Mouse (Mus musculus) kidney, postnatal 0 days (tissue): ENCODE data around the gene Ccl3. TPM values are rescaled to one million over a fixed set of nuclear protein-coding genes. Genes with fewer than 3 reads are reported as not detected.

ENCODE experiments used
- ATAC-seq: fragments of 200-750 bp; cut with Nextera tagmentation; replicated peaks from 2 replicates; pipeline ENCODE4 v1.8.0; 2017; ENCODE audit warnings: low read depth, moderate number of reproducible peaks, moderate TSS enrichment, moderate library complexity; ENCODE audit not compliant: low FRiP score
- DNase-seq: peaks from one replicate; pipeline ENCODE4 v3.0.0-alpha.2; 2016; ENCODE audit warnings: low spot score
- H3K27ac ChIP-seq: fragments of 300-500 bp; sonication (generic); 2 replicates; pipeline ENCODE4 v1.5.1; 2014; ENCODE audit warnings: mild to moderate bottlenecking
- H3K27me3 ChIP-seq: fragments of 300-500 bp; sonication (generic); 2 replicates; pipeline ENCODE4 v1.6.1; 2014; ENCODE audit warnings: low read length, mixed read lengths; ENCODE audit not compliant: insufficient read depth
- H3K36me3 ChIP-seq: fragments of 300-500 bp; sonication (generic); 2 replicates; pipeline ENCODE4 v1.6.1; 2014; ENCODE audit warnings: low read length, mixed read lengths; ENCODE audit not compliant: insufficient read depth
- H3K4me1 ChIP-seq: fragments of 300-500 bp; sonication (generic); replicated peaks from 2 replicates; pipeline ENCODE4 v1.6.1; 2014; ENCODE audit warnings: antibody characterized with exemption, low read length, mixed read lengths; ENCODE audit not compliant: insufficient read depth
- H3K4me2 ChIP-seq: fragments of 300-500 bp; sonication (generic); 2 replicates; pipeline ENCODE4 v1.6.1; 2014; ENCODE audit warnings: mild to moderate bottlenecking, low read length, moderate library complexity, mixed read lengths
- H3K4me3 ChIP-seq: fragments of 300-500 bp; sonication (generic); replicated peaks from 2 replicates; pipeline ENCODE4 v1.5.1; 2014; ENCODE audit warnings: low read depth, low read length
- H3K9ac ChIP-seq: fragments of 300-500 bp; sonication (generic); 2 replicates; pipeline ENCODE4 v1.6.1; 2014; ENCODE audit warnings: low read depth, low read length
- H3K9me3 ChIP-seq: fragments of 300-500 bp; sonication (generic); replicated peaks from 2 replicates; pipeline ENCODE4 v1.6.1; 2016; ENCODE audit warnings: low read length, inconsistent platforms, mixed read lengths
- CTCF ChIP-seq: IDR thresholded peaks from 2 replicates; pipeline ENCODE4 v1.5.1; 2016; ENCODE audit warnings: antibody characterized with exemption, low read depth, mild to moderate bottlenecking, moderate library complexity
- WGBS: fragments of 180-500 bp; shearing (Covaris S2); extraction: QIAGEN DNeasy Blood & Tissue Kit; methylation state at CpG from one replicate; pipeline ENCODE4 v1.1.7; 2014; 5-methylcytosine and 5-hydroxymethylcytosine counted together
- polyA plus RNA-seq: library from polyadenylated mRNA; unstranded; fragments of >200 nt; fragmentation: Nextera tagmentation; extraction: Ambion mirVana; gene quantifications from 2 replicates; pipeline ENCODE4 v1.2.1, GENCODE M21; 2015

The Ccl3 gene
- polyA plus RNA-seq, 1 experiment from 2014 or later: 1.3 TPM

DNA sequence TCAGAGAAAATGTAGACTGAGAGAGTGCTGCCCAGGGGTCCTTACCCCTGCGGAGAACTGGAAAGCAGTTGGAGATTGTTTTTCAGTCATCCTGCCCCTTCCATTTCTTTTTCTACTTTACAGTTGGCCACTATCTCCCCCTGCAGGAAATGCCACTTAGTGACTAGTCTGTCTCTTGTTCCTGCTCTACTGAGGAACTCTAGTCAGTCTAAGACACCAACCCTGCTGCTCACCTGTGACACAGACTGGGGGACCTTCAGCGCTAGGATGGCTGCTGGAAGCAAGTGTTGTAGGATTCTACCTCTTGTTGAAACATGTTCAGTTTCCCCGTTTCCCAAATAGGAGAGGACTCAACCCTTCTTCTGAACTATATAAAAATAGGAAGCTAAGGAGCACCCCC is 9.6 kb downstream of the Ccl3 start:
- WGBS: 80% methylated on average over 3 of the region's 3 CpGs
- Histone ChIP-seq H3K4me2 (no peak overlapping the region), H3K9me3 (no peaks in the 10 kb centered on the region), H3K9ac (no peak overlapping the region), H3K4me1 (no peaks in the 10 kb centered on the region; the same call in 1 of the 2 replicates), H3K27me3 (no peaks in the 10 kb centered on the region), H3K4me3 (no peak overlapping the region), H3K36me3 (no peaks in the 10 kb centered on the region), H3K27ac (no peak overlapping the region)
- TF ChIP-seq CTCF: peak; percentile 61
- ATAC-seq: no peak
- peak; percentile 32 for DNase-seq

DNA sequence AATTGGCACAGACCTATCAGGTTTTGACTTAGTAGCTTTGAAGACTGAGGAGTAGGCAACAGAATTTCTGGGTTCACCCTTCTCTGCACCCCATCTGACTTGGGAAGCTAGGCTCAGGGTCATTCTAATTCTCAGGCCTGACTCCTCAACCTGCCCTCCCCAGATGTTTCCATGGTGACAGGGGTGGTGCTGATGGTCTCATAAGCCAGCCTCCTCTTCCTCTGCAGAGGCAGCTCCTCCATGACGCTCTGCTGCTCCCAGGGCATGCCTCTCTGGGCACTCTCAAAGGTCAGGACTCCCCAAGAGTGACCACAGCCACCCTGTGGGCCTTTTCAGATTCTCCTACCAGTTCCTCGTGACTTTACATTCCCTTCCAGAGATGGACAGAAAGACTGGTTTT is 10.2 kb downstream of the Ccl3 start:
- H3K4me1 ChIP-seq: no peaks in the 10 kb centered on the region; the same call in 1 of the 2 replicates
- H3K27me3 ChIP-seq: no peaks in the 10 kb centered on the region
- ATAC-seq (no peak), DNase-seq (no peak)
- H3K9me3 ChIP-seq: no peaks in the 10 kb centered on the region
- H3K4me3 ChIP-seq: no peak overlapping the region
- TF ChIP-seq CTCF: no peak
- H3K9ac ChIP-seq: no peak overlapping the region
- H3K36me3 ChIP-seq: no peaks in the 10 kb centered on the region
- no peak overlapping the region for H3K27ac ChIP-seq
- WGBS: 49% methylated on average over 2 of the region's 2 CpGs
- no peak overlapping the region for H3K4me2 ChIP-seq

DNA sequence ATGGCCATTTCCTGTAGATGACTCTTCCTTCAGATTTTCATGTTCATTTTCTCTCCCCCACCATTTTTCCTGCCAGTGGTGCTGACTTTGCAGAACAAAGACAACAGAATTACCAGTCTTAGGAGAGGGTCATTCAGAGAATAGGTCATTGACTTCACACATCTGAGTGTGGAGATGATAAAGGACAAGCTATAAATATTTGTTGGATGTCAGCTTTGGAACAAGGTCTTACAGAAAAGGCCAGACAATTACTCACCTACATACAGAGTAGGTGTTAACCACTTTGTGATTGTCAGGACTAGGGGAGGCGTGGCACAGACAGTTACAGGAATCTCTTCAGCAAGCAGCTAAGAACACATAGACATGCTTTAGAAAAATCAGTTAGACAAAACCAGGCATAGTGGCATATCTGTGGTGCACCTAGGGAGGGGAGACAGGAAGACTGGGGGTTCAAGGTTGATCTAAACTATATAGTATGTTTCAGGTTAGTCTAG is 12.4 kb downstream of the Ccl3 start:
- no peaks in the 10 kb centered on the region for H3K36me3 ChIP-seq
- DNase-seq (no peak), ATAC-seq (no peak)
- no peak overlapping the region for H3K4me3 ChIP-seq
- no peak for TF ChIP-seq CTCF
- no peaks in the 10 kb centered on the region for H3K27me3 ChIP-seq
- H3K27ac ChIP-seq: no peak overlapping the region
- H3K4me1 ChIP-seq: no peaks in the 10 kb centered on the region
- no peaks in the 10 kb centered on the region for H3K9me3 ChIP-seq
- no peak overlapping the region for H3K9ac ChIP-seq
- H3K4me2 ChIP-seq: no peak overlapping the region
- WGBS: 78% methylated on average over 1 of the region's 1 CpGs

DNA sequence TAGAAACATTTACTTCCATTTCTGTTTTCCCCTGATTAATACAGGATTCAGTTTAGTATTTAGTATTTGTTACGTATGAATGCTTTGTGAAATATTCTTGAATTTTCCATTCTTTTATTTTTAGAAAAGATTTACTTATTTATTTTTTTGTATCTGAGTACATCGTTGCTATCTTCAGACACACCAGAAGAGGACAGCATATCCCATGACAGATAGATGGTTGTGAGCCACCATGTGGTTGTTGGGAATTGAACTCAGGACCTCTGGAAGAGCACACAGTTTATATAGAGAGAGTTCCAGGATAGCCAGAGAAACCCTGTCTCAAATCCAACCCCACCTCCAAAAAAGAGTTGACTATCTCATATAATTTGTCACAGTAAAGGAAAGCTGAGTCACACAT is 14.3 kb downstream of the Ccl3 start:
- 99% methylated on average over 2 of the region's 2 CpGs for WGBS
- H3K4me2 ChIP-seq: no peak overlapping the region
- no peaks in the 10 kb centered on the region for H3K9me3 ChIP-seq
- H3K4me1 ChIP-seq: no peaks in the 10 kb centered on the region
- DNase-seq (no peak), ATAC-seq (no peak)
- no peaks in the 10 kb centered on the region for H3K27me3 ChIP-seq
- no peak overlapping the region for H3K9ac ChIP-seq
- no peak for TF ChIP-seq CTCF
- no peak overlapping the region for H3K27ac ChIP-seq
- no peak overlapping the region for H3K4me3 ChIP-seq
- no peaks in the 10 kb centered on the region for H3K36me3 ChIP-seq

DNA sequence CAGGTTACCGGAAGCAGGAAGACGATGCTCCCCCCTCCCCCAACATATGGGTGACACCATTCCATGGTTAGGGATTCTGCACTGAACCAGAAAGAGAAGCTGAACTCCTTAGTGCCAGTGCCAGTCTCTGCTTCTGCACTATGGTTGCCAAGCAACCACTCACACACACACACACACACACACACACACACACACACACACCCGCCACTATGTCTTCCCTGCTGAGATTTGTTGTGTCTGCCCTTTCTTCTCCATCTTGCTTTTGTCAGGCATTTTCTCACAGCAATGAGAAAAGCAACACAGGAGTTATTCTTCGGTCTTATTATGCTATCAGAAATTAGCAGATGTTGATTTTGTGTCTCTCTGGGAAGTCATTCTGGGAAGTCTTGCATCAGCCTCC is 14.7 kb downstream of the Ccl3 start:
- WGBS: 64% methylated on average over 4 of the region's 4 CpGs
- H3K27me3 ChIP-seq: no peaks in the 10 kb centered on the region

DNA sequence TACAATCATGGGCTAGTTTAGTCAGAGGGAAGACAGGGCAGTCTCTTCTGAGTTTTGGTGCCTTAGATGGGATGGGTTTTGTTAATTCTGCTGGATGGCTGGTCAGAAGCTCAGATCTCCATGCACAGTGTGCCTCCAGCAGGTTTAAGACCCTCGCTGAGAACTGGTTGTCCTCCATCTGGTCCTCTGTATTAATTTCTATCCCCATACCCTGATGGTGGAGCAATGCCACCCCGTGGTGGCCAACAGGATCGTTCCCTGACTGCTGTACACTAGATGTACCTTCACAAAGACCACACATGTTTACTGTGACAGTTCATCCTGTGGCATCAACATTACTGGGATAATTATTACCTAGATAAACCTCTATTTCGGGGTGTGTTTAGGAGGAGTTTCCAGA is 16.4 kb downstream of the Ccl3 start:
- Histone ChIP-seq H3K27me3 (no peaks in the 10 kb centered on the region), H3K9me3 (no peaks in the 10 kb centered on the region), H3K4me3 (no peak overlapping the region), H3K4me1 (no peaks in the 10 kb centered on the region), H3K36me3 (no peaks in the 10 kb centered on the region), H3K9ac (no peak overlapping the region), H3K27ac (no peak overlapping the region), H3K4me2 (no peak overlapping the region)
- WGBS: 61% methylated on average over 4 of the region's 4 CpGs
- peak; percentile 13 for DNase-seq
- ATAC-seq: no peak
- TF ChIP-seq CTCF: peak; percentile 62

More for the DNA sequence above, 14.7 kb downstream of the Ccl3 start:
- no peaks in the 10 kb centered on the region for H3K36me3 ChIP-seq
- no peak overlapping the region for H3K27ac ChIP-seq
- no peaks in the 10 kb centered on the region for H3K4me1 ChIP-seq
- no peak overlapping the region for H3K4me2 ChIP-seq
- ATAC-seq (no peak), DNase-seq (no peak)
- no peak overlapping the region for H3K9ac ChIP-seq
- H3K9me3 ChIP-seq: no peaks in the 10 kb centered on the region
- TF ChIP-seq CTCF: no peak
- H3K4me3 ChIP-seq: no peak overlapping the region

DNA sequence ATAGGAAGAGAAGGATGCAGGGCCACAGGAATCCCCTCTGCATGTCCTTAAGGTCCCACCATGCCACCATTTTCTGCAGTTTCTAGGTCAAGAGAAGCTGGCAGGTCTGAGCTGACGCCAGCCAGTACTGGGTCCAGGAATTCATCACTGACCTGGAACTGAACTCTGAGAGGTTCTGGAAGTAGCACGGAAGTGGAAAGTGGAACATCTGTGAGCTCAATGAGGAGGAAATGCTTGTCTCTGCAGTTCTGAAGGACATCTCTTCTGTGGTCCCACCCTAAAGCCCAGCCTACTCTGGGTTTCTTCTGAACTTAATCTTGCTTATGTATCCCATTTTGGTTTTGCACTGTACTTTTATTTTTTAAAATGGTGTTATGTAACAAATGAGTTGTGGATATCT is 18.1 kb downstream of the Ccl3 start:
- TF ChIP-seq CTCF: no peak
- no peak for DNase-seq

More for the DNA sequence above, 18.1 kb downstream of the Ccl3 start:
- no peak for ATAC-seq
- Histone ChIP-seq H3K9me3 (no peaks in the 10 kb centered on the region), H3K4me1 (no peaks in the 10 kb centered on the region), H3K36me3 (no peaks in the 10 kb centered on the region), H3K27ac (no peak overlapping the region), H3K4me3 (no peak overlapping the region), H3K4me2 (no peak overlapping the region), H3K27me3 (no peaks in the 10 kb centered on the region), H3K9ac (no peak overlapping the region)
- WGBS: 60% methylated on average over 2 of the region's 2 CpGs
